Mouse (Mus musculus) hindlimb bud, embryonic 11.5 days (tissue): Measurements from ENCODE around the gene Cdca3.
"Not testable (repeated sequence)": the region's sequence is repeated elsewhere in the genome, so short reads cannot be mapped to it uniquely, and the experiment has no call there.

Source experiments
- DNase-seq: peaks from one replicate; pipeline ENCODE4 v3.0.0-alpha.2; 2012; ENCODE audit warnings: low read depth, low spot score; ENCODE audit errors: extremely low spot score

Cdca3 gene

DNA sequence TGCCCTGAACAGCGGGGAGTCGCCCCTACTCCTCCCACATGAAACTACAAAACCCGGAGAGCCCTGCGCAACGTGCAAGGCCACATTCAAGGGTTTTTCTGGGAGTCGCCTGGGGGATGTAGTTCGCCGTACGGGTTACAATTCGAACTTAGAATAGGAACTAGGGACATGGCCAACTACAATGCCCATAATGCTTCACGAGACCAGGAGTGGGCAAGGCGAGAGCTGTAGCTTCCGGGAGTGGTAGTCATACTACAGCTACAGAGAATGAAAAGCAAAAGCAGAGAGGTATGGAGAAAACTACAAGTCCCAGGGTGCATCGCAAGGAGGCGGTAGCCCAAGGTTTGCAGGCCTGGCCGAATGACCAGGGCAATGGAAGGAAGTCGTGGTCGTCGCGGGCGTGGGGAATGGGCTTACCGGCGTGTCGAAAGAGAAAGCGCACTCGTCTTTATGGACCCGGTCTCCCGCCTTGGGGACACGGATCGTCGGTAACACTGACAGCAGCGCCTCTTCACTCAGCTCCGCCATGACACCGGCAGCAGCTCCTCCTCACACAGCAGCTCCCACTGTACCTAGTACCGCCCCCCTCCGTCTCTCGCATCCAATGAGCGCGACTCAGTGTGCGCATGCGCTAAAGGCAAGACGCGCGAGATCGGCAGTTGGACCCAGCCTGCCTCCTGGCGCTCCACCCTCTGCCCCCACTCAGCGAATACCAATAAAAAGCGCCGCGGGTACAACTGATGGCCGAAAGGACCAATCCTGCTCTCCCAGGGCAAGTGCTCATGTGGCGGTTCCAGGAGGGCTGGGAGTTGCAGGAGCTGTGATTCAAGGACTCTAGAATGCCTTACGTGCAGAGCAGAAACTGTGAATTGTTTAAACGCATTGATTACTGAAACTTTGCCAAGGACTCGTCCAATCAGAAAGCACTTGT lies at the start of gene Cdca3, which contains the start of gene Usp5:
TSS of gene Cdca3 (plus strand) at position 680 of the 931 bp plus-strand sequence.
TSS of gene Usp5 (minus strand) at position 617 of the 931 bp plus-strand sequence.
- DNase-seq = peak; percentile 99

DNA sequence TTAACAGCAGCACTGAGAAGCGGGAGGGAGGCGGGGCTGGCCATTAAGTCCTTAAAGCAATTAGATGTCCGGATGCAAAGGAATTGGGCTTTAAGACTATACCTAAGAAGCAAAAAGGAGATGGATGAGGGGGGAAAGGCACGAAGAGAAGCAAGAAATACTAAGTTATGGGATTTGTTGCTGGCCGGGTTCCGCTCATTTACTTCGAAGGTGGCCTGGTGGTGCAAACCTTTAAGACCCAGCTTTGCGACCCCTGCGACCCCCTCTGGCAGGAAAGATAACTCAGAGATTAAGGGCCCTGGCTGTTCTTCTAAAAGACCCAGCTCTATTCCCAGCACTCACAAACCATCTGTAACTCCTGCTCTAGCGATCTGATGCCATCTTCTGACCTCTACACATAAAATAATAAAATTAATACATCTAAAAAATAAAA lies 49.3 kb upstream of the Cdca3 start:
- no peak for DNase-seq

DNA sequence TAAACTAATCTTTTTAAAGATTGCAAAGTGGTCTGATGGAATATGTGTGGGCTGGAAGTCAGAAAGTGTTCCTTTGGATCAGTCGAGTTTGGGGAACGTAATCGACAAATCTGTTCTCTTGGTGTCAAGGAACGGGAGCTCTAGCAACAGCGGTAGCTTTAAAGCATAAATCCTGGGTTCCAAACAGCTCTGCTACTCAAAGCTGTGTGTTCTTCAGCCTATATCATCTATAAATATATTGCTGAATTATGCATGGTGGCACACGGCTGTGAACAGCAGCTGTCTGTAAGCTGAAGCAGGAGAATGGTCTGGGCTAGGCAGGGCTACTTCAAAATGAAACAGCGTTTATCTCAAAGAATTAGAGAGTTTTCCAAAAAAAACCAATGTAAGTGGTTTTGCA lies 48.4 kb upstream of the Cdca3 start:
- DNase-seq = no peak

DNA sequence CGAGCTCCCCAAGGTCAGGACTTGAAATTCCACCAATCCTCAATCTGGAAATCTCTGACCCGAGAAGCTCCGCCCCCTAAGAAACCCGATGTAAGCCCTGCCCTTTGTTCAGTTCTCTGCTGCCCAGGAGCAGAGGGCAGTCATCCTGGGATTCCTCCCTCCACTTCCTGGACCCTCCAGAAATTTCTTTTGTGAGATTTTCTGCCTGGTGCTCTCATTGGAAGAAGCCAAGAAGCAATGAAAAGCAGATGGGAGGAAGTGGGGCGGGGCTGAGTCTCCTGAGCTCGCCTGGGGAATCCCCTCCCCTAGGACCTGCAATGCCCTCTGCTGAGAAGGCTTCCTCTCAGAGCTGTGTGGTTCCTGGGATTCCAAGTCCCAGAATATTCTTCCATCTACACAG lies 46.9 kb upstream of the Cdca3 start:
- DNase-seq = no peak

DNA sequence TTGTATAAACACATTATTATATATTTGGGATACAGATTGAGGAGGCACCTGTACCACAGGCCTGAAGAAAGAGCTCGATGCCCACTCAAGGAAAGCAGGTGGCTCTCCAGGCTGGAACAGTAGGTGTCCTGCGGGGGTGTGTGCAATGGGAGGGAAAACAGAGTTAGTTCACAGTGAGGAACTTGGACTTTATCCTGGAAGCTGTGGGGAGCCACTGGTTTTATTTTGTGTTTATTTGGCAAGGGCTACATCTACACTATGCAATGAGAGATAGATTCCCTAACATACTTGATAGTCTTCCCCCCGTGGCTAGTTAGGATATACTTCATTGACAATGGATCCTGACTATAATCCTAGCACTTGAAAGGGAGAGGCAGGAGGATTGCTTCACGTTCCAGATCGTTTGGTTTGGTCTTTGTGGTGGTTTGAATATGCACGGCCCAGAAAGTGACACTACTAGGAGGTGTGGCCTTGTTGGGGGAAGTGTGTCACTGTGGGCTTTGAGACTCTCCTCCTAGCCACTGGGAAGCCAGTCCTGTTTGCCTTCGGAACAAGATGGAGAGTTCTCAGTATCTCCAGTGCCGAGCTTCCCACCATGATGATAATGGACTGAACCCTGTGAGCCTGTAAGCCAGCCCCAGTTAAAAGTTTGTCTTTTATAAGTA lies 42.5 kb upstream of the Cdca3 start:
- DNase-seq = no peak

DNA sequence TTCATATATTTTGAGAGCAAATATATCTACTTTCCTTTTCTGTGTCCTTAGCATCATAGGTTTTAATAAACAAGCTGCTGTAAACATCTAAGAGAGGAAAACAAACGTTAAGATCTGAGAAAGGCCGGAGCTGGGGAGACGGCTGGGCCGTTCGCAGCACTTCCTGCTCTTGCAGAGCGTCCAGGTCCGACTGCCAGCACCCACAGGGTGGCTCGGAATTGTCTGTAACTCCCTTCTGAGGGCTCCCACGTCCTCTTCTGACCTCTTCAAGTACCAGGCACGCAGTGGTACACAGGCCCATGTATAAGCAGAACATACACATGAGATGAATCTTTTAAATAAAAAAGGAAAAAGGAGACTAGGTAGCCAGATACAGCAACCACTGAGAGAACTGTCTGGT lies 41.6 kb upstream of the Cdca3 start:
- DNase-seq = no peak

DNA sequence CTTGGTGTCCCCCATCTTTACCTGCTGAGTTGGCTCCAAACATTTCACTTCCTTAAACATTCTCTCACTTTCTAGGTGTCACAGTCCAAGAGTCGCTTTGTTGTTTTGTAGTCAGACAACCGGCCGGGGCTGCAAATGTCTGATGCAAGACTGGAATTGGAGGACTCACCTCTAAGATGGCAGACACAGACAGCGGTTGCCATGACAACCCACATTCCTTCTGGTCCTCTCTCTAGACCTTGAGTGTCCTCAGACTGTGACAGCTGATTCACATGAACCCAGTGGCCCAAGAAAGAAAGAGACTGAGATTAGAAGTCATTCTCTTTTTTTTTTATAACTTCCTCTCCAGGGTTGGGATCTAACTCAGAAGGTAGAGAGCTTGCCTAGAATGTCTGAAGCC lies 39.8 kb upstream of the Cdca3 start:
- DNase-seq = no peak

DNA sequence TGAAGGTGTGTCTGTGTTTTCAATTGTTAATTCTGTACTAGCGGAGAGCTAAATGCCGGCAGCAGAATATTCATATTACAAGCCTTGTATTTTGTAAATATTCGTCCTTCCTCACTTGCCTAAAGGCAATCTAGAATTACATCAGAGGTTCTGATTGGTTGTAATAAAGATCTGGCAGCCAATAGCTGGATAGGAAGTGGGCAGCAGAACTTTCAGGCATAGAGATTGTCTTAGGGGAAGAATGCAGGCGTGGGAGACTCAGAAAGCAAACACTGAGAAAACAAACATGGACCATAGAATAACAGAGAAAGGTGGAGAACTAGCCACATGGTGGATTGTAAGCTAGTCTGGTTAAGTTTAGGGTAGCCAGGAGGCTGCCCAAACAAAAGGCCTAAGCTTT lies 39.2 kb upstream of the Cdca3 start:
- no peak for DNase-seq

DNA sequence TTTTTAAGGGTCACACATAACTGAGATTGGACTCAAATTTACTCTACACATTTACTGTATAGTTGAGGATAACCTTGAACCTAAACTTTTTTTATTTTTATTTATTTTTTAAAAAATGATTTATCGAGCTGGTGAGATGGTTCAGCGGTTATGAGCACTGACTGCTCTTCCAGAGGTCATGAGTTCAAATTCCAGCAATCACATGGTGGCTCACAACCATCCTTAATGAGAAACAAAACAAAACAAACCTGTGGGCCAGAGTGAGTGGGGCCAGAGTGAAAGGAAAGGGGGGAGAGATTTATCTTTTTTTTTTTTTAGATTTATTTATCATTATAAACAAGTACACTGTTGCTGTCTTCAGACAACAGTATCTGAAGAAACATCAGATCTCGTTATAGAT lies 37.4 kb upstream of the Cdca3 start:
- no peak for DNase-seq

DNA sequence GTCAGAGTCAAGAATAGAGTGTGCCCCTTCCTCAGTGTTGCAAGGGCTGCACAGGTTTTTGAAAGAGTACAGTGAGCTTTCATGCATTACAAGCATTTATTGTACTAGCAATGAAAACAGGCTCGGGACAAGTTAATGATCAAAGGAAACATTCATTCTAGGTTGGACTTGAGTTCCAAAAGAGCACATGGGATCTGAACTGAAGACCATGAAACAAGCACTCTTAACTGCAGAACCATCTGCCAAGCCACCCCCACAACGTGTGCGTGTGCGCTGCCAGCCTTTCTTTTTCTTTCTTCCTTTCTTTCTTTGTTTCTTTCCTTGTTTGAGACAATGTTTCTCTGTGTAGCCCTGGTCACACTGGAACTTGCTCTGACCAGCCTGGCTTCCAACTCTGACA lies 33.6 kb upstream of the Cdca3 start:
- DNase-seq = no peak

DNA sequence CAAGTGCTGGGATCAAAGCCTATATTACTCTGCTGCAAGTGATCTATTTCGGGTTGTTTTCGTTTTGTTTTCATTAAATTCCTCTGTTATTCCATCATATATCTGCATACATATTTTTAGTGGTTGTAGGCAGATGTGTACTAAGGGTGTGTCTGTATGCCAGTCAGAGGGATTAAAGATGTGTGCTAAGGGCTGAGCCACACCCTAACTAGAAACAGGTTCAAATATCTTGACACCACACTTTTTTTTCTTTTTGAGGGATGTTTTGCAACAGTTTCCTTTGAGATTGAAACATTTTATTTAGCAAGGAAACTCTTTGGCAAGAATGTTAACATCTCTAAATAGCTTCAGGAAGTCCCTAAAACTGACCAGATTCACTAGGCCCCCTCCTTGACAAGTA lies 33.1 kb upstream of the Cdca3 start:
- DNase-seq = no peak

DNA sequence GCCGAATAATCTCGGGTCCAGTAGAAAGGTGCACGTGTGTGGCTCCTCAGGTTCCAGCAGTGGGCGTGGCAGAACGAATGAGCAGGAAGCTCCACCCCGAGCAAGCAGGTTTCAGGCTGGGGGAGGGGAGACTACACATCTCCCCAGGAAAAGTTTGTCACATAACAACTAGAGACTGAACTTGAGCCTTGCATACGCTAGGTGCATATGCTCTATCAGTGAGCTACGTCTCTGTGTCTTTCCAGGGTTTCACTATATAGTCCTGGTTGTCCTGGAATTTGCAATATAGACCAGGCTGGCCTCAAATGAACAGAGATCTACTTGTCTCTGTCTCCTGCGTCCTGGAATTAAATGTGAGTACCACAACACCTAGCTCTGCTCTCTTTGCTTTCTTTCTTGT lies 26.9 kb upstream of the Cdca3 start:
- not testable (repeated sequence) for DNase-seq

DNA sequence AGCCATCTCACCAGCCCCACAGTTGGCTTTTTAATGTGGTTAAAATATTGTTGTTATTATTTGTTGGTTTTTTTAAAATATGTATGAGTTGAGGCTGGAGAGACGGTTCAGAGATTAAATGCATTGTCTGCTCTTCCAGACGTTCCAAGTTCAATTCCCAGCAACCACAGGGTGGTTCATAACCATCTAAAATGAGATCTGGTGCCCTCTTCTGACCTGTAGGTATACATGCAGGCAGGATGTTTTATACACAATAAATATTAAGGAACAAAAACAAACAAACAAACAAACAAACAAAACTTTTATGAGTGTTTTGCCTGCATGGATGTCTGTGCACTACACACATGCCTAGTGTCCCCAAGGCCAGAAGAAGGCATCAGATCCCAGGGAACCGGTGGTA lies 26.3 kb upstream of the Cdca3 start:
- no peak for DNase-seq

DNA sequence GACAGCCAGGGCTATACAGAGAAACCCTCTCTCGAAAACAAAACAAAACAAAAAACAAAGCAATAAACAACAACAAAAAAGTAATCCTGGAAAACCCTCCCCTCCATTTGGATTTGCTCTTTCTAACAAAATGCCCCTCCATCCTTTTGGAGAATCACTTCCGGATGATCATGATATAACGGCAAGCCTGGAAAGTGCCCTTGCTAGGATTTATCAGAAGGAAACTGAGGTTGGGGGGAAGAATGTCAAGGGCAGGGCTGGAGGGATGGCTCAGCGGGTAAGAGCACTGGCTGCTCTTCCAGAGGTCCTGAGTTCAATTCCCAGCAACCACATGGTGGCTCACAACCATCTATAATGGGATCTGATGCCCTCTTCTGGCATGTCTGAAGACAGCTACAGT lies 25.7 kb upstream of the Cdca3 start:
- DNase-seq = not testable (repeated sequence)

DNA sequence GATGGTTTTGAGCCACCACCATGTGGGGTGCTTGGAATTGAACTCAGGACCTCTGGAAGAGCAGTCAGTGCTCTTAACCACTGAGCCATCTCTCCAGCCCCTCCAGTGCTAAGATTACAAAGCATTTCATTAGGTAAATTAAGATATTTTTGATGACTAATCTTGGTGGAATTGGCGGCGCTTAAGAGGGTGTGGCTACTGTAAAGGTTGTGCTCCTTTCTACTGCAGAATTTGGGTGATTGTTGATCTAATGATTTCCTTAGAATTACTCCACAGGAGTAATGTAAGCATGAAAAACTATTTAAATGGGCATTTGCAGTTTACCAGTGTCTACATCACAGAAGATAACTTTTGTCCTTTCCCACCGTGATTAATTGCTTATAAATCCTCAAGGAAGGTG lies 25.0 kb upstream of the Cdca3 start:
- DNase-seq = no peak

DNA sequence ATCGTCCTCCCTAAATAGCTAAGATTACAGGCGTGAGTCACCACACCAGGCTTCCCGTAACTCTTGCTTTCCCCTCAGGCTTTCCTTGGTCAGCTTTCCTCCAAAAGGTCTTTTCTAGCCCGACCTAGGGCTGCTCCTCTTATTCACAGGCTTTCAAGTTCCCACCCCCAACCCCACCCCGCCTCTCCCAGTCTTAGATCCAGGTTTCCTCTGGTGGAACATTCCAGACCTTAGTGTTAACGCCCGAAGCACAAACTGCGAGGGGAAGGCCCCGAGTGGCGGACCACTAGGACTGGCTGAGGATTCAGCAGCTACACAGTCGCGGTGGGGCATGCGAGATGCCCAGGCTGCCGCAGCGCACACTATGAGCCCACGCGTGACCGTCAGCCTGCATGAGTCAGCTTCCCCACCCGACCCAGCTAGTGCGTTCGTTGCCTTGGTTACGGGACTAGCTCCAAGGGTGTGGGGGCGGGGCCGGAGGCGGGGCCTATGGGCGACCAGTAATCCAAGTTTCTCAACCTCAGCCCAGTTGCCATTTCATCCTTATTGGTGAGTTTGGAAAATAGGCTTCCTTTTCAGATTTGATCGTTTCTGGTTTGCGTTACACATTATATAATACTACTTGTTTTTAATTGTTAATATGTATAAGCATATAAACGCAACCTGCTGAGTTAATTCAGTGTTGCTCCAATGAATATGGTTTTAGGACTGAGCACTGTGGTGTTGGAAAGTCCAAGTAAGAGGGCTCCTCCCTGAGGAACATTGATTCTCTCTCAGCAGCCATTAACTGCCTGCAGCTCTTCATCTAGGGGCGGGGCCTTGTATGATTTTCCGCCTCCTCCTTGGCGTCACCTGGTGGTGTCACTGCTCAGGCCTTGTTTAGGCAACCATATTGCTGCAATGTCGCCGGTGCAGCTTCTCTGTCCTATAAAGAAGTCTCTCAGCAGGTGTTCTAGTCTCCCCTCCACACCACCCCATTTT lies 23.7 kb upstream of the Cdca3 start:
- DNase-seq = no peak

DNA sequence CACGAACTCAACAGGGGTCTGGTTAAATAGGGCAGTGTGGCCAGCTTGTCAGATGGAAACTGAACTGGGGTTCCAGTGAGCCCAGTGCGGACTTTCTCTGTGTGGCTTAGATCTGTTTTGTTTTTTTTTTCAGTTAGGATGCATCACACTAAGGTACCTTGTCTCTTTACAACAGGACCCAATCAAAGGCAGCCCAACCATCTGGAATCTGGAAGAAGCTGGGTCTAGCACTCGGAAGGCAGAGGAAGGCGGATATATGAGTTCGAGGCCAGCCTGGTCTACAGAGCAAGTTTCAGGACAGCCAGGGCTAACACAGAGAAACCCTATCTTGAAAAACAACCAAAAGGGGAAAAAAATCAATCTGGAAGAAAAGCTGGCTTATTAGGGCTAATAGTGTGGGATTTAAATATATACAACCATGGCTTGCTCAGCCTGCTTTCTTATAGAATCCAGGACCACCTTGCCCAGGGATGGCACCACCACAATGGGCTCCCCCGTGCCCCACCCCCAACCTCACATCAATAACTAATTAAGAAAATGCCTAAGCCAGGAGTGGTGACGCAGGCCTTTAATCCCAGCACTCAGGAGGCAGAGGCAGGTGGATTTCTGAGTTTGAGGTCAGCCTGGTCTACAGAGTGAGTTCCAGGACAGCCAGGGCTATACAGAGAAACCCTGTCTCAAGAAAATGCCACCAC lies 22.8 kb upstream of the Cdca3 start:
- DNase-seq = no peak

DNA sequence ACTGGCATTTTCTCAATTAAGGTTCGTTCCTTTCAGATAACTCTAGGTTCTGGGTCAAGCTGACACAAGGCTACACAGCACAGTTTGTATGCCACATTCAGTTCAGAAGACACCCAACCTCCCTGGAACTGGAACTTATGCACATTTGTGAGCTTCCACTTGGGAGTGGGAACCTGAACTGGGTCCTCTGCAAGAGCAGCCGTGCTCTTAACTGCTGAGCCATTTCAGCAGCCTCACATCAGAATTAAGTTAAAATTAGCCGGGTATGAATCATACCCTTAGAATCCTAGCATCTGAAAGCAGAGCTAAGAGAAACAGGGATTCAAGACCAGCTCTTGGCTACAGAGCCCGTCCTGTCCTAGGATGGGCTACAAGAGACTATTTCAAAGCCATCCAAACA lies 22.0 kb upstream of the Cdca3 start:
- no peak for DNase-seq

DNA sequence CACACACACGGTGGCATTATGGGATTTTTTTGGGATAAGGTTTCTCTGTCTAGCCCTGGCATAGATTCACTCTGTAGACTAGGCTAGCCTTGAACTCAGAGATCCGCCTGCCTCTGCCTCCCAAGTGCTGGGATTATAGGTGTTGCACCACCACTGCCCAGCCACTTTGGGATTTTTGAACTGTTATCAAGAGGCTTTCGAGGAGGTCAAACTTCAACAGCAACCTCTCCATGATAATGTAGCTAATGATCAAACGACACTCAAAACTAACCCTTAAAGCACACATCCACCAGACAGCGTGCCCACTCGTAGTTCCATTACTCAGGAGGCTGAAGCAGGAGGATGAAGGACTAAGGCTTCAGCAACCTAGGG lies 21.4 kb upstream of the Cdca3 start:
- DNase-seq = no peak

DNA sequence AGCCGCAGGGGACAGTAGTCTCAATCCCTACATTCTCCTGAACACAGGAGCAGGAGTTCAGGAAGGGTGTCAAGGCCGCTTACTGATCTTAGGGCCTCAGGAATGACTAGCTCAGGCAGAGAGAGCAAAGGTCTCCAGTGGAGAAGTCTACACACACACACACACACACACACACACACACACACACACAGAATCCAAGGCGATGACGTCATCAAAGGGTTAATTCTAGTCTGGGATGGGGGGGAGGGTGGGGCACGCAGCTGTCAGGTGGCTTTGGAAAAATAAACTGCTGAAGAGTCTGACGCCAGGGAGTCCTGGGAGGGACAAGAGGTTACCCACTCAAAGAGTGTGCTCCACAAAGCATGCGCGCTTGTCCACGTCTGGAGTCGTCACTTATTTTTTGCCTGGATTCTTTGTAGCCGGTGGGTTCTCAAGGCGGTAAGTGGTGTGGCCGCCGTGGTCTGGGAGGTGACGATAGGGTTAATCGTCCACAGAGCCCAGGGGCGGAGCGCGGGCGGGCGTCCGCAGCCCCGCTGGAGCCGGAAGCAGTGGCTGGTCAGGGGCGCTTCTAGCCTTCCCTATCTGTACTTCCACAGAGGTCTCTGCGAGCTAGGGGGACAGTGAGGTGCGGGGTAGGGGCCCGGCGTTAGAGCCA lies 20.9 kb upstream of the Cdca3 start, which contains the start of gene Spsb2:
TSS of gene Spsb2 (plus strand) at position 304 of the 655 bp plus-strand sequence.
- DNase-seq = no peak
